Mouse (Mus musculus) neural tube, postnatal 0 days (tissue): Measurements from ENCODE around the gene Ppp6r1. TPM values are rescaled to one million over a fixed set of nuclear protein-coding genes. Genes with fewer than 3 reads are reported as not detected.

ENCODE experiments used
- polyA plus RNA-seq: library from polyadenylated mRNA; unstranded; fragments of >200 nt; fragmentation: Nextera tagmentation; extraction: Ambion mirVana; gene quantifications from 2 replicates; pipeline ENCODE4 v1.2.1, GENCODE M21; 2015

Ppp6r1 gene
- polyA plus RNA-seq: 11.9 and 12.9 TPM in 2 replicates

GRCm38 (mm10) chr7:4658912-4659551 is at the start of gene Ppp6r1:
Gene Ppp6r1 (minus strand): TSS chr7:4659019.

DNA sequence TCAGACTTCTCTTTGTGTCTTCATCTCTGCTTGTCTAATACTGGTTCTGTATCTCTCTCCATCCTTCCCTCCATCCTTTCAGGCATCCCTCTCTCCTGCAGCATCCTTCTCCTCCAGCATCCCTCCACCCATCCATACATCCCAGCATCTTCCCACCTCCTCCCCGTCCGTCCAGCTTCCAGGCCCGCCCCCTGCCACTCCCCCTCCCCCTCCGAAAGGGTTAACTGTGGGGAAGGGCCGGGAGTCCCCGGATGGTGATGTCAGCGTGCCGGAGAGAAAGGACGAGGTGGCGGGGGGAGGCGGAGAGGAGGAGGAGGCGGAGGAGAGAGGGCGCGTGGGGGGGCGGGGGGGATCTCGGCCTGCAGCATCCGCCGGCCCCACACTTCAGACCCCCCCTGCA is 31.6 kb upstream of the Ppp6r1 start, which contains the start of gene Brsk1:
TSS of gene Brsk1 (plus strand) at position 218 of the 400 bp plus-strand sequence.

DNA sequence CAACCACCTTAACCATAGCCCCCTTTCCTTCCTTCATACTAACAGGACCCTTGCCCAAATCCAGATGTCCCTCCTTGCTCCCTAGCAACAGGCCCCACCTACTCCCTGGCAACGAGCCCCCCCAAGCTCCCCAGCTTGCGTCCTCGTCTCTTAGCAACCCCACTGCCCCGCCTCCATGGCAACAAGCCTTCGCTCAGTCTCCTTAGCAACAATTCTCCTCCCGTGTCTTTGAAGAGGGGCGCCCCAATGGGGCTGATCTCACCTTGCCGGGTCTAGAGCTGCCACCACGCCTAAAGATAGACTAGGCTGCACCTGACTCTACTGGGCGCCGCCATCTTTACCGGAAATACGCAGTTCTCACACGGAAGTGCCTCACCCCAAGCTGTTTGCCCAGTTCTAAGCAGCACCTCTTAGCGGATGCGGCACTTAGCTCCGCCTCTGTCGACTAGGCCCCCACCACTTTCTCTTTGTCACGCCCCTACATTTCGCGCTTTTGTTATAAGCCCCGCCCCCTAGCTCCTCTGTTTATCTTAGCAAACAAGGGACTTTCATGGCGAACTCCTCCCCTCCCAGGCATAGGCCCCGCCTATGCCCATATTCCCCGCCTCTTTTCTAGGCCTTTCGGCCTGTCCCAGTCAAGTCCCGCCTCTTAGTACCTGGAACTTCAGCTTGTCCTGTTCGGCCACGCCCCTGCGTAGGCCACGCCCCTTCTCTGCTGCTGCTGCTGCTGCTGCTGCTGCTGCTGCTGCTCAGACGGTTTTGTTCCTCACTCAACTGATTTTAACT is 26.0 kb upstream of the Ppp6r1 start, which contains the start of gene Hspbp1:
TSS of gene Hspbp1 (minus strand) at position 437 of the 786 bp plus-strand sequence.

GRCm38 (mm10) chr7:4631031-4631430 is 27.8 kb downstream of the Ppp6r1 start, which contains the start of gene Tmem86b:
Gene Tmem86b (minus strand): TSS chr7:4631422.

DNA sequence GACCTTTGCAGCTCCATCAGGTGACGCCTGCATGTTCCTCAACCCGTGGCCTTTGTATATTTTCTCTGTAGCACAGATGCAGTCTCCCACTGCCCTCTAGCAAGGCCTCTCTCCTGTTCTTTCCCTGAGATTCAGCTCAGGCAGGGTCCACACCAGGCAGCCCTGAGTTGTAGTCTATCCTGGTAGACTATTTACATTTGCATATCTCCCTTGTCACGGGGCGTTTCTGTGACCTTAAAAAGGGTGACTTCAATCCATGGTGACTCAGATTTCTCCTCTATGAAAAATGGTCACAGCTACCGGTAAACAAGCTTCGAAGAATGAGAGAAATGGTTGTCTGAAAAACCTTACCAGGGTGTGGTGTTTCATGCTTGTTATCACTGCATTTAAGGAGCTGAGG is 54.9 kb downstream of the Ppp6r1 start, which contains the start of gene Ptprh:
TSS of gene Ptprh (minus strand) at position 169 of the 400 bp plus-strand sequence.

Other genes starting within 250 kb of the Ppp6r1 start
- gene Rdh13, start 213.4 kb downstream of the Ppp6r1 start, polyA plus RNA-seq: 34.3 and 37.5 TPM in 2 replicates
- gene Eps8l1, start 198.3 kb downstream of the Ppp6r1 start, polyA plus RNA-seq: 6.5 and 7.8 TPM in 2 replicates
- 45.1 and 47.7 TPM in 2 replicates for gene Ppp1r12c, start 157.3 kb downstream of the Ppp6r1 start, polyA plus RNA-seq
- 1.9 and 3.6 TPM in 2 replicates for gene Tnnt1, start 142.6 kb downstream of the Ppp6r1 start, polyA plus RNA-seq
- 2.0 and 2.4 TPM in 2 replicates for gene Tnni3, start 134.8 kb downstream of the Ppp6r1 start, polyA plus RNA-seq
- gene Dnaaf3, start 126.6 kb downstream of the Ppp6r1 start, polyA plus RNA-seq: 1.5 and 2.1 TPM in 2 replicates
- gene Syt5, start 111.5 kb downstream of the Ppp6r1 start, polyA plus RNA-seq: 82.1 and 85.1 TPM in 2 replicates
- gene Ptprh, start 55.0 kb downstream of the Ppp6r1 start, polyA plus RNA-seq: 0.45 and 0.60 TPM in 2 replicates
- gene Tmem86b, start 27.6 kb downstream of the Ppp6r1 start, polyA plus RNA-seq: 0.75 and 1.0 TPM in 2 replicates
- 159 and 162 TPM in 2 replicates for gene Hspbp1, start 26.0 kb upstream of the Ppp6r1 start, polyA plus RNA-seq
- 9.4 and 9.6 TPM in 2 replicates for gene Brsk1, start 31.6 kb upstream of the Ppp6r1 start, polyA plus RNA-seq
- 0.13 TPM in 1 of 2 replicates, not detected in the other for gene Tmem150b, start 66.2 kb upstream of the Ppp6r1 start, polyA plus RNA-seq
- 27.9 and 32.2 TPM in 2 replicates for gene Kmt5c, start 81.1 kb upstream of the Ppp6r1 start, polyA plus RNA-seq
- 64.8 and 72.7 TPM in 2 replicates for gene Cox6b2, start 94.1 kb upstream of the Ppp6r1 start, polyA plus RNA-seq
- not detected in 2 replicates for gene Fam71e2, start 112.3 kb upstream of the Ppp6r1 start, polyA plus RNA-seq
- 1.3 and 1.4 TPM in 2 replicates for gene Il11, start 123.8 kb upstream of the Ppp6r1 start, polyA plus RNA-seq
- gene Tmem190, start 123.9 kb upstream of the Ppp6r1 start, polyA plus RNA-seq: not detected in 2 replicates
- gene Tmem238, start 130.6 kb upstream of the Ppp6r1 start, polyA plus RNA-seq: 15.1 and 19.9 TPM in 2 replicates
- 306 and 332 TPM in 2 replicates for gene Rpl28, start 133.9 kb upstream of the Ppp6r1 start, polyA plus RNA-seq
- 236 and 237 TPM in 2 replicates for gene Ube2s, start 153.6 kb upstream of the Ppp6r1 start, polyA plus RNA-seq
- gene Shisa7, start 185.7 kb upstream of the Ppp6r1 start, polyA plus RNA-seq: 8.2 and 11.1 TPM in 2 replicates
- gene Isoc2b, start 211.2 kb upstream of the Ppp6r1 start, polyA plus RNA-seq: 3.1 and 4.0 TPM in 2 replicates
- 0.85 and 0.86 TPM in 2 replicates for gene Isoc2a, start 218.1 kb upstream of the Ppp6r1 start, polyA plus RNA-seq
- 0.42 TPM in 1 of 2 replicates, not detected in the other for gene Gm36210, start 247.5 kb upstream of the Ppp6r1 start, polyA plus RNA-seq